Mouse (Mus musculus): ENCODE measurements around the gene Lyst.

Lyst gene

DNA sequence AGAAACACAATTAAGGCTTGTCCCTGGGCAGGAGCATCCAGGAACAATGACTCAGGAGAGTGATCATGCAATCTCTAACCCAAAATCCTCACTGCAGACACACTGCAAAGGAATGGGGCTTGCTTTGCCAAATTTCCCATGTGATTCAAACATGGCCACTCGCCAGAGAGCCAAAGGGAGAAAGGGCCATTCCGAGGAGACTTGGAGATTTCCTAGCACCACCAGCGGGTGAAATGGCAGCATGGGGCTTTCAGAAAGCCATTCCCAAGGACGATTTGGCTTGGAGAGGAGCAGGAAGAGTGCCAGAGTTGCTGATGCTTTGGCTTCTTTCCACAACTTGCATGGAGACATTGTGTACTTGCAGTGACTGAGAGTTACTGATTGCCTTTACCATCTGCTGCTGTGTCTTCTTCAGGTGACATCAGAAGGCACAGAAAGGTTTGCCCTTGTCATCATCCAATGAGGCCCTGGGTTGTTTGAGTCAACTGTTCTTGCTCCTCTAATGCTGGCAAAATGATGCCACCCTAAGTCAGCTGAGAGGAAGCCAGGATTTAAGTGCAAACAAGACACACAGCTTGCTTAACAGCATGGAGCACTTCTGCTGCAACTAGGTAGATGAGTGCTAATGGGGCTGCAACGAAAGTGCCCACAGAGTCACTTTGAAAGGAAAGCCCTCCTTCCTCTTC, 16.5 kb upstream of the Lyst start:
- no peak for DNase-seq

DNA sequence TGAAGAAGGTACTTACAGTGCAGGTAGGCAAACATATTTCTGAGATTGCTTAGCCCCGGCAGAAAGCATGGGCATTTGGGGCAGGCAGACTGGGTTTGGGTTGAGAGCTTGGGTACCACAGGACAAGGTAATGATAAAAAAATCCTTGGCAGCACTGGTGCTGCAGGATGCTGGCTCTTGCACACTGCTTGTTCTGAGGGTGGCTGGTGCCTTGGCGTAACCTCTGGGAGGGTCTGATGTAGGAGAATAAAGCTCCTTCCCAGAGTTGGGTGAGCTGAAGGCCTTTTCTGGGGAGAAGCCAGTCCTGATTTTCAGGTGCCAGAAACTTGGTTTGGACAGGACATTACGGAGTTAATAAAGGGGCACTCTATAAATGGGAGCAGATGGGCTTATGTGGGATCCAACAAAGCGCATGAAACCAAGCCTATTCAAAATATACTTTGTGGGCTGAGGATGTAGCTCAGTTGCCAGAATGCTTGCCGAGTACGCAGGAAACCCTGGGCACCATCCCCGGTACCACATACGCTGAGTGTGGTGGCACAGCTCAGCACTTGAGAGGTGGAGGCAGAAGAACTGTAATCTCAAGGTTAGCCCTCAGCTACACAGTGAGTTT, 15.8 kb upstream of the Lyst start:
- DNase-seq, result no peak

DNA sequence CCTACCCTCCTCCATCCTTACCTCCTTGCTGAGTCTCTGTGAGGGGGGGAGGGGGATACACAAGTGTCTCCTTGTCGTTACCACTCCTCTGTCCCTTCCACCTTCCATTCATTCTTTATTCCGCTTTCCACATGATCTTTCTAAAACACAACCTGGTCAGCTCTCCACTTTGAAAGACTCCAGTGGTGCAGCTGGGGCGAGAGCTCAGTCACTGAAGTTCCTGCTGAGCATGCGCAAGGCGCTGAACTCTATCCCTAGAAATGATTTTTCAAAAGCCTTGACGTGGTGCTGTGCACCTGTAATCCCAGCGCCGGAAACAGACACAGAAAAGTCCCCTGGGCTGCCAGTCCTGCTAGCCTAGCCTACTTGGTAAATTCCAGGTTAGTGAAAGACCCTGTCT, 15.1 kb upstream of the Lyst start:
- no peak for DNase-seq

DNA sequence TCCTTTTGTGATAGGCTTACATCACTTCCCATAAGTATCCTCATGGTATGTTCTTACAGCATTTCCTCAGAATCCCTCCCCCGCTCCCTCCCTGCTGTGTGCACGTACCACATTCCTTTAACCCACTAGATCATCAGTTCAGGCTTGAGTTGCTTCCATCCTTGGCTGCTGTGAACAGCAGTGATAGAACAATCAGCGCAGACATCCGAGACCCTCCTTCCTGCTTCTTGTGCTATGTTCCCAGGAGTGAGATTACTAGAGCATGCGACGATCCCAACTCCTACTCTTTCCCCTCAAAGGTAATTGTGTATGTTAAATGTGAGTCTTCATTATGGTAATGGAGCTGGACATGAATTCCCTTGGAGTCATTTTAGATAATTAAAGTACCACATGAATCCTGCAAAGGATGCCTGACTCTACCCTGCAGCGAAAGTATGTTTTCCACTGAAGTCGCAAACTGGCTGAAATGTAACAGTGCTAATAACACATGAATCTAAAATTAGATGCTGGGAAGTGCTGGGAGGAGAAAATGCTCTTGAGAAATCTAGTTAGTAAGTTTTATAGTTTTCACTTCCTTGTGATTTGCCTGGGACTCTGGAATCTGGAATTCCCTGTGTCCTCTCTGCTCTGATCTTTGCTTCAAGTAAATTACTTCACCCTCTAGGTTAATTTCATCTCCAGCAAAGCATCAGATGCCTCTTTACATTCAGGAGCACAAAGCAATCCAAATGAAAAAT, 13.6 kb upstream of the Lyst start:
- no peak for DNase-seq

DNA sequence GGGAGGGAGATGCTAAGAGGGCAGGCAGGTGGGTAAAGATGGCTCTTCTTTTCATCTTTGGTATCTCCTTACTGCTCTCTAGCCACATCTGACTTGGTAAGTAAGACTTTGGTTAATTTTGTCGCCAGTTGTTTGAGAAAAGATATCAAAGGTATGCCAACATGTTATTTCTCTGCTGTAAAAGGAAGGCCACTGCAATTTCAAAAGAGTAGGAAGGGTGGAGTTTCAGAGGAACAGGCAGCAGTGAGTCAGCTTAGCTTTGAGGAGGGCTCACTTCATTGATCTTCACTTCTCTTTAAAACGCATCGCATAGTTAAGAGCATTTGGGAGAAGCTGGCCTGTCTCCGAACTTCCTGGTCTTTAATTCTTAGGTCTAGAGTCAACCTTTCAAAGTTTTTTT, 8.2 kb upstream of the Lyst start:
- no peak for DNase-seq

DNA sequence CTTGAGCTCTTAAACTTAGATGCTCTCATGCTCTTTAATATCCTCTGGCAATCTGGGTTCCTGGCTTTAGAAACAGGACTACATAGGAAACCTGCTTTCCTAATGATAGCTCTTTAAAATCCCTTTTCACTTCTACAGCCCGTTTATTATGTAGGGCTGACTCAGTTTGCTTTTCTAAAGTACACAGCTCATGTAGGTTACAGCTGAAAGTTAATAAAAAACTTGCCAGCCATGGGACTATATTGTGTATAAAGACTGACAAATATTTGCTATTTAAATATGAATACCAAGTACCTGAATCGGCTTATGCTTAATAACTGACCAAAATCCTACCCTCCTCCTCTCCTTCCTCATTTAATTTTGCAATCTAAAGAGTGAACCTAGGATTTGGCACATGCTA, 6.7 kb upstream of the Lyst start:
- no peak for DNase-seq

DNA sequence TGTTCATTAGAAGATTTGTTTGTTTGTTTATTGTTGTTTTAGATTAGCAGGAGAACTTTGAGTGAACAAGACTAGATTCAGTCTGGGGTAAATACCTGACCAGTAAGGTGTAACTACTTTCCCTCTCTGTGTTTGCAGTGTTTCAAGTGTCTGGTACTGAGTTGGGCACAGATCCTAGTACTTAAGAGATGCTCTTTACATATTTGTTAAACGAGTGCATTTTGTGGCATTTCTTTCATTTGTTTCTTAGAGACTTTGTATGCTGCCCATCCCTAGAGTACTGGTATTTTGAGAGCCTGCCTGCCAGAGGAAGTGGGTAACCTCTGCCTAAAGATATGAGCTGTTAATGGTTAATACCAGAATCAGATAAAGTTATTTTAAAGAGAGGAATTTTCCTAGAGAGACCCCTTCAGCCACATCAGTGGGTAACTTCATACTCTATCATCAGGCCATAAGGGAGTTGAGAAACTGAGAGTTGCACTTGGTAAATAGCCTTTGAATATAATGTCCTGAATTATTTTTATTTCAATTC, 2.5 kb upstream of the Lyst start:
- no peak for DNase-seq

DNA sequence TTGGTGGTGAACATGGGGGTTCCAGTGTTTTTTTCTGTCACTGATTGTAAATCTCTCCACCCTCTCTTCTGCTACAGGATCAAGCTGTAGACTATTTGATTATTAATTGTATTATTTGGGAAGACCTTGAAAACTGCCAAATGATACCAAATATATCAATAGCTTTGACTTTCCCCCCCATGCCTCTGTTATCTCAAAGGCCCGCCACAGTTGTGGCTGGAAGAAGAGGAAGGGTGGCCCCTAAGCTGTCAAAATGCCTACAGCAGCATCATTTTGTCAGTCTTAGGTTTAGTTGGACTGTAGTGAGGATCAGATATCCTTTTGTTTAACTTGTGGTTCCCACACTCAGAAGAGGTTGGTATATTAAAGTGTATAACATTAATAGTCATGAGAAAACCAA, 1.7 kb upstream of the Lyst start:
- DNase-seq, result no peak

DNA sequence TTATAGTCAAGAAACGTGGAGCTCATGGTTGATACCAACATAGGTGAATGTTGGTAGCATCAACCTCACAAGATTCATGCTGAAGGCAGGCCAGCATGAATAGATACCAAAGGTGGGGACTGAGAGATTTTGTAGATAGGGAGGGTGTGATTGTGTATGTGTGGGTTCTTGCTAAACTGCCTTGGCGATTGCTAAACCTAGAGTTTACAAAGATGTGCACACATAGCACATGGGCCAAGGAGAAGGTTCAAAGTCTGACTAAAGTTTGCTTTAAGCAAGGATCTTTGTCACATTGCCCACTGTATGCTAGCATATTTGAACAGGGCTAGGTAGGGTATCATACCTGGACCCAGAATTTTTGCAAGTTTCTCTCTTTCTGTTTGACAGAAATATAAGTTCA, 1.2 kb upstream of the Lyst start:
- no peak for DNase-seq

DNA sequence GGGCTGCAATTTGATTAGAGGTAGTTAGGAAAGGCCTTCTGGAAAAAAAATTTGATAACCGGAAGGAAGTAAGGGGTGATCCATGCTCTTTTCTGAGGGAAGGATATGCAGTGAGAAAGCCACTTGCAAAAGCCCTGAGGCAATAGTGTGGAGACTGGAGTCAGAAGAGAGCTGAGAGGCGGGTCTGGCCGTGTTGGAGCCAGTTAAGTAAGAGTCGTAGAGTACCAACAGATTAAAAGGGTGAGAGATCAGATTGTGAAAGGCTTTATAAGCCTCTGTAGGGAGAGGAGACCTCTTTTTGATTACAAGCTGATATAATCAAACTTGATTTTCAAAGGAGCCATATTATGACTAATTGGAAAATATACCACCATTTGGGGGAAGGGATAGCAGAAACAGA, 1.7 kb downstream of the Lyst start:
- no peak for DNase-seq

DNA sequence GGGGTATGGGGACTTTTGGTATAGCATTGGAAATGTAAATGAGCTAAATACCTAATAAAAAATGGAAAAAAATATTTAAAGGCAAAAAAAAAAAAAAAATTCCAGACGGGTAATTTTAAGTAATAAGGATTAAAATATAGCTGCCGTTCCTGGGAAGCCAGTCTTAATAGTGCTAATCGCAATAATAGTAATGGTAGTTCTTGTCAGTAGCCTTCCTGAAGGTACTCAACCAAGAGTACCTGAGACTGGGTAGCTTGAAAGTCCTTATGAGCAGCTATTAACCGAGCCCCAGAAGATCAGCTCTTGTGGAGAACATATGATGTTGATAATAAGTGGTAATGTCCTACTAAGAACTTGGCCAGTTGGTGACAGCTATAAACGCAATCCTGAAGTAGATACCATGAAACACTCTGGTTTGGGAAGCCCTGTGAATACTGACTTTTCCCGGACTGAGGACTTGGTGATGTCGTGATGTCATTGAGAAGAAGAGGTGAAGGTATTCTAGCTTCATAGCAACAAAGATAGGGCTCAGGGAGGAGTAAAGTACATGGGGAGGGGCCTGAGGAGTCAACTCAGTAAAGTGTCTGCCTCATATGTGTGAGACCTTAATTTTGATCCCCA, 6.3 kb downstream of the Lyst start:
- no peak for DNase-seq

DNA sequence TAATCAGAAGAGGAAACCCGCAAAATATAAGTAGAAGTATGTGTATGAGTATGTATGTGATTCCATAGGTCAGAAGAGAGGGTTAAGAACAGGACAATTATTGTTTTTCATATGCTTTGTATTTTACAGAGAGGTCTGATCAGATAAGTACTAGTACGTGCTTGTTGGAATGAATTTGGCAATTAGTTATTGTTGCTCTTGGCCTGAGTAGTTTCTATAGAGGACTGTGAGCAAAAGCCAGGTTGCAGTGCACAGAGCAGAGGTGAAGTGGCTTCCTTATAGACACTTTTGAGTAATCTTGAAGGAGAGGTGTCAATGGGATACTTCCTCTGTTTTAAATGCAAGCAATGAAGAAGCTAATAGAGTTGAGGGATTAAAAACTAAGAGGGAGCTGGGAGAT, 7.7 kb downstream of the Lyst start:
- no peak for DNase-seq

DNA sequence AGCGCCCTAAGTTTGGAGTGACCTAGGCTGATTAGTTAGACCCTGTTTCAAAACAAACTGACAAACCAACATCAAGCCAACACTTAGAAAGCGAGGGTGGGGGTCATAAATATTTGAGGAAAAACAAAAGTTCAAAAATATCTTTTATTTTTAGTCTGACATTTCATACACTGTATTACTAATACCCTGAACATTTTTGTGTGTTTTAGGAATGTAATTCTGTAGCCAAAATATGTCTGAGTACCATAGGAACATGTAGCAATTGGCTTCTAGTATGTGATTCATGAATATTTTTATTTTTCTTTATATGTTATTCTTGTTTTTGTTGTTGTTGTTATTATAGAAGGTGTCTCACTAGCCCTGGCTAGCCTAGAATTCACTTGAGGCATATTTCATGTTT, 11.2 kb downstream of the Lyst start:
- no peak for DNase-seq

DNA sequence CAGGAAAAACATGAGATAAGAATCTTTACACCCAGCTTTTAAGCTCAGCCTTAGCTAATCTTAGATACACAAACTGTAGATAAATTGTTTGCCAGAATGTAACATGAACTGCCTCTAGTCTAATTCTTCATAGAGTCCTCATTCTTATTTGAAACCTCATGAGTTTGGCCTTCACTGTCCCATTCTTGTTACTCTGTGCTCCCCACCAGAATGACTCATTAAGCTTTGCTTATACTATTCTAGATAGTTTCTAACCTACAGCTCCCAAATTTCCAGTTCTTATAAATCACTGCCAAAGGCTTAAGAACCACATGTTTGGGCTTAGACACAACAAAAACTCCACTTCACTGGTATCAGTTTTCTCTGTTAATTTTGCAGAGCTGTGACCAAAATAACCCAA, 16.0 kb downstream of the Lyst start:
- DNase-seq, result no peak

DNA sequence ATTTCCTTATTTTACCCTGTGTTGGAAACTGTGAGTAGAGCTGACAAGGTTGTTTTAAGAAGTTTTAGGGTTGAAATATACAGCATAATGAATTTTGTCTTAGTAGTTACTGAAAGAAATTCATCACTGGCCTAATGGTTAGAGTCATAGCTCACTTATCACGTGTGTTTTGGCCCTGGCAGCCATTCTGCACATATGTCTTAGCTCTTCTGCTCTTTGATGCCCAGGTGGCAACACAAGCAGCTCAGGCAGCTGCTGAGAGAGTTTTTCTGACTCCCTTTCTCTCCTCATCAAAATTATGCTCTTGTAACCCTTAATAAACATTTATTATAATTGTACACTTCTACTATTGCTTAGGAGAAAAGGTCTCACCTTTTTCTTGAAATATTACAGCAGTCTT, 18.1 kb downstream of the Lyst start:
- peak; percentile 54 for DNase-seq

DNA sequence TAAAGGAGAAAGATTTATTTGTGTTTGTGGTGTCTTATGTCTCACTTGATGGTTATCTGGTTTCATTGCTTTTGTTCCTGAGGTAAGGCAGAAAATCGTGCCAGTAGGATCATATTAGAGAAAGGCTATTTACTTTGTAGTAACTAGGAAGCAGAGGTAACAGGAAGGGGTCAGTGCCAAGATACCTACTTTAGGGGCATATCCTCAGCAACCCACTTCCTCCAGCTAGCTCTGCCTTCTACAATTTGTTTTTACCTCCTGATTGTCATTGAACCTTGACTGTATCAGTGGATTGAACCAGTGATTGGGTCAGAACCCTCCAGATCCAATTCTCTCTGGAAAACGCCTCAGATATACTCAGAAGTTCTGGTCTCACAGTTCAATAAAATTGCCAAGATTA, 19.5 kb downstream of the Lyst start:
- DNase-seq, result no peak

DNA sequence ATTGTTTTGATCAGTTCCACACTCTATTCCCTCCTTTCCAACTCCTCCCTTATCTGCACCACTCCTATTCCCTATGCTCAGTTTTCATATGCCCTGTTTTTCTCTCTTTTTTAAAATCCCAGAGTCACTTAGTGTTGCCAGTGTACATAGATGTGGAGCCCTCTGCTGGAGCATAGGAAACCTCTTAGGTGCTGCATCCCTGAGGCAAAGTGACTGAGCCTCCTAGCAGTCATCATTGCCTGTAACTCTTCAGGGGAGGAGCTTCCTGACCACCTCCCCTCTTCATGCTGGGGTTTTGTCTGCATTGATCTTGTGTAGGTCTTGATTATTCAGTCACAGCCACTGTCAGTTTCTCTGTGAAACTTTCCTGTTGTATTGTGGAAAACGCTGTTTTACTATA, 22.7 kb downstream of the Lyst start:
- peak; percentile 64 for DNase-seq

DNA sequence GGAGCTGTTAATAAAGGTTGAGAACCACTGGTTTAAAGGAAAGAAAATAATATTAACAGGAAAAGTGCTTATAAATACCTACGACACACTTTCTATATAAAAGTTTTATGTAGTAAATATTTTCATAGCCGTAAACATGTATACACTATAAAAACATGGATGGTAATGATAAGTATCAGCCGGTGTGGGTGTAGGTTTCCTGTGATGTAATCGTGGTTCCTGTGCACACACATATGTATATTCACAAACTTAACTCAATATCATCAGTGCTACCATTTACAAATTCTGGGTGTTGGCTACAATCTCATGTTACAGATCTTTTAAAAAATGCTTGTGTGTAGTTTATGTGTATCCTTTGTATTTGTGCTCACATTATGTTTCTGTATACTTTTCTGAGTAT, 24.0 kb downstream of the Lyst start:
- DNase-seq, result no peak

DNA sequence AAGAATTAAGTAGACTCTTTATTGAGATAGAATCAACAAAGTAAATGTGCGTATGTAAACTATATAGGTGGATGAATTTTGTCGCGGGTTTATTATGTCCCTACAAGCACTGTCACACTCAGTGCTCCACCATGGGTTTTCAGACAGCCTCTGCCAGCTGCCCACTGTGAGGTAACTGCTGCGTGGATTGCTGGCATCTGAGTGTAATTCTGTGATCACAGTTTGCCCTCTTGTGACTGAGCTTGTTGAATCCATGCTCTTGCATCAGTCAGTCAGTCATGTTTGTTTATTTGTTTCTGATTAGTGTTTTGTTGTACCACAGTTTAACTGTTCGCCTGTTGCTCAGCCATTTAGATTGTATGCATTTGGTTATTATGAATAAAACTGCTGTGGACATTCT, 31.3 kb downstream of the Lyst start:
- DNase-seq, result no peak

DNA sequence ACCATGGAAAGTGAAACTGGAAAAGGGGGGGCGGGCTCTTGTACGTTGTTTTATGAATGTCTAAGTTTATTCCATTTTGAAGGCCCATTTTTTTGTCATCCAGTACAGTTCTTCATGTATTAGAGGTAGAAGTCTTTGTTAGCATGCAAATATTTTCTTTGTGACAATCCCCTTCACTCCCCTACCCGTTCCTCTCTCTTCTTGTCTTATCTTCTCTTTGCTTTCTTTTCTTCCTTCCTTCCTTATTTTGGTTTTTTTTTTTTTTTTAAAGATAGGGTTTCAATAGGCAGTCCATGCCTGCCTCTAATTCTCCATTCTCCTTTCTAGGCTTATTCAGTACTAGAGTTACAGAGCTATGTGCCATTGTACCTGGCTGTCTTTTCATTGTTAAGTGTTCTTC, 32.4 kb downstream of the Lyst start:
- no peak for DNase-seq

DNA sequence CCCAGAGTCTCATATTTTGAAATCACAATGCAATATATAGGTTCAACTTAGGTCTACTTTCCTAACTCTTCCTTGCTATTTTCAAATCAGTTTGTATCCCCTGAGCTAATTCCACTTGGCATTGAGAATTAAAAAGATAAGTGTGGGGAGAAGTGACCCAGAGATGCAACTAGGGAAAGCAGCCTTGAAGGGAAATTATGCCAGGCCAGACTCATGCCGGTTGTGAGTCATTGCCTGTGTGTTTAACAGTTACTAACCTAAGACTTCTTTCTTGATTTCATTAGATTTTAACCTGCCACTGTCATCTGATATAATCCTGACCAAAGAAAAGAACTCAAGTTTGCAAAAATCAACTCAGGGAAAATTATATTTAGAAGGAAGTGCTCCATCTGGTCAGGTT, 43.5 kb downstream of the Lyst start:
- DNase-seq, result no peak

DNA sequence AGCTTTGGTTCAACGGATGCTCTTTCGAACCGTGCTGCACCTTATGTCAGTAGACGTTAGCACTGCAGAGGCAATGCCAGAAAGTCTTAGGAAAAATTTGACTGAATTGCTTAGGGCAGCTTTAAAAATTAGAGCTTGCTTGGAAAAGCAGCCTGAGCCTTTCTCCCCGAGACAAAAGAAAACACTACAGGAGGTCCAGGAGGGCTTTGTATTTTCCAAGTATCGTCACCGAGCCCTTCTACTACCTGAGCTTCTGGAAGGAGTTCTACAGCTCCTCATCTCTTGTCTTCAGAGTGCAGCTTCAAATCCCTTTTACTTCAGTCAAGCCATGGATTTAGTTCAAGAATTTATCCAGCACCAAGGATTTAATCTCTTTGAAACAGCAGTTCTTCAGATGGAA, 44.5 kb downstream of the Lyst start:
- no peak for DNase-seq

DNA sequence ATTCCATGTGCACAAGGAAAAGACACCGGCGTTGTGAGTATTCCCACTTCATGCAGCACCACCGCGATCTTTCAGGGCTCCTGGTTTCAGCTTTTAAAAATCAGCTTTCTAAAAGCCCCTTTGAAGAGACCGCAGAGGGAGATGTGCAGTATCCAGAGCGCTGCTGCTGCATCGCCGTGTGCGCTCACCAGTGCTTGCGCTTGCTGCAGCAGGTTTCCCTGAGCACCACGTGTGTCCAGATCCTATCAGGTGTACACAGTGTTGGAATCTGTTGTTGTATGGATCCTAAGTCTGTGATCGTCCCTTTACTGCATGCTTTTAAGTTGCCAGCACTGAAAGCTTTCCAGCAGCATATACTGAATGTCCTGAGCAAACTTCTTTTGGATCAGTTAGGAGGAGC, 45.0 kb downstream of the Lyst start:
- no peak for DNase-seq

DNA sequence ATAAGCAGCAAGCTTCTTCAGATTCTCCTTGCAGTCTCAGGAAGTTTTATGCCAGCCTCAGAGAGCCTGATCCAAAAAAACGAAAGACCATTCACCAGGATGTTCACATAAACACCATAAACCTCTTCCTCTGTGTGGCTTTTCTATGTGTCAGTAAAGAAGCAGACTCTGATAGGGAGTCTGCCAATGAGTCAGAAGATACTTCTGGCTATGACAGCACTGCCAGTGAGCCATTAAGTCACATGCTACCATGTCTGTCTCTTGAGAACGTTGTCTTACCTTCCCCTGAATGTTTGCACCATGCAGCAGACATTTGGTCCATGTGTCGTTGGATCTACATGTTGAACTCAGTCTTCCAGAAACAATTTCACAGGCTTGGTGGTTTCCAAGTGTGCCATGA, 47.4 kb downstream of the Lyst start:
- no peak for DNase-seq

All from thymus, postnatal 4 days (tissue).